Mouse (Mus musculus) embryonic fibroblast, embryonic 13.5 days (primary cell): Measurements from ENCODE around the gene Mrpl9.

Experiments
- CTCF ChIP-seq: IDR thresholded peaks from 2 replicates; pipeline ENCODE4 v1.5.1; 2011; ENCODE audit warnings: mild to moderate bottlenecking, control low read depth, low read length, moderate library complexity, borderline replicate concordance; ENCODE audit not compliant: insufficient read depth
- POLR2A ChIP-seq: IDR thresholded peaks from 2 replicates; pipeline ENCODE4 v1.6.1; 2011; ENCODE audit warnings: low read depth, mild to moderate bottlenecking, control low read depth, low read length, moderate library complexity

DNA sequence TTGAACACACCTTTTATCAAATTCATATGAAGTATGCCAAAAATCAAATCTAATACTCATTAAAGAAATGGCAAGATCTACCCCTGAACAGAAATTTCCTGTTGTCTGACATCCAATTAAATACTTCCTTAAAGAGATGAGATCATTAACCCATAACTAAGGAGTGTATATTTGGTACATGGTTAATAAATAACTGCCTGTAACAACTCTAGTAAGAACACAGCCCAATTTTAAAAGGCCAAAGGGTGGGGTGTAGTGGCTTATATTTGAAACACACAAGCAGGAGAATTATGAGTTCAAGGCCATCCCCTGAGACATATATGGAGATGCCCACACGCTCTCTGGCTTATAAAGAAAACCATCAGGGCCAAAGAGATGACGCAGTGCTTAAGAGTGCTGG, 6.3 kb downstream of the Mrpl9 start:
- TF ChIP-seq CTCF (no peak), POLR2A (no peak)
